Mouse (Mus musculus): ENCODE results near the gene Ltbp4. TPM values are rescaled to one million over a fixed set of nuclear protein-coding genes. Genes with fewer than 3 reads are reported as not detected.

Ltbp4 gene
- polyA plus RNA-seq, 1 experiment from 2014 or later = 63.5 TPM

DNA sequence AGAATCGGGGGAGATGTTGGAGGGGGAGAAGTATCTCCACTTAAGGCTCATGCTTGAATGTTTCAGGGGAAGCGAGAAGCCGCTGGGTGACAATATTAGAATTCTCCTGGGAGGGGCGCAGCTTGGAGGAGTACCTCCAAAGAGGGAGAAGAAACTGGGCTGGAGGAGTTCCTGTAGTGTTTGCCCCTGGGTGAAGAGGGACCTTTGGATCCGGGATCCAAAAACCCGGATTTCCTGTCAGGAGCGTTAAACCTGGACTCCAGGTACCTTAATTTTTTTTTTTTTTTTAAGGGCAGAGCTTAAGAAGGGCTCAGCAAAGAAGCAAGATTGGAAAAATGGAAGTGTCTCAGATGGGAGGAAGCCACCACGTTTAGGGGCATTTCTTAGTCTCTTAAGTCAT, 5.6 kb downstream of the Ltbp4 start:
- H3K9ac ChIP-seq (ENCODE audit: low read length) = peak overlapping the region; percentile 85
- no peaks in the 10 kb centered on the region for H3K9me3 ChIP-seq (replicated peaks; ENCODE audit: control insufficient read depth, low read length)
- H3K27me3 ChIP-seq (ENCODE audit: control insufficient read depth, insufficient read depth, low read length) = peaks cover 85% of the 10 kb centered on the region
- H3K4me1 ChIP-seq (ENCODE audit: control insufficient read depth, insufficient read depth, low read length) = peaks cover 49% of the 10 kb centered on the region
- no peak for ATAC-seq (replicated peaks; ENCODE audit: extremely low read depth, insufficient read depth, low FRiP score)
- peak overlapping the region; percentile 73 for H3K4me3 ChIP-seq (ENCODE audit: low read length)
- H3K36me3 ChIP-seq (ENCODE audit: control insufficient read depth, insufficient read depth) = no peaks in the 10 kb centered on the region
- peak overlapping the region; percentile 74 for H3K27ac ChIP-seq (ENCODE audit: low read length)
- 6% methylated on average over 8 of the region's 8 CpGs for WGBS
- H3K4me2 ChIP-seq (ENCODE audit: low read depth, low read length) = peak overlapping the region; percentile 90

DNA sequence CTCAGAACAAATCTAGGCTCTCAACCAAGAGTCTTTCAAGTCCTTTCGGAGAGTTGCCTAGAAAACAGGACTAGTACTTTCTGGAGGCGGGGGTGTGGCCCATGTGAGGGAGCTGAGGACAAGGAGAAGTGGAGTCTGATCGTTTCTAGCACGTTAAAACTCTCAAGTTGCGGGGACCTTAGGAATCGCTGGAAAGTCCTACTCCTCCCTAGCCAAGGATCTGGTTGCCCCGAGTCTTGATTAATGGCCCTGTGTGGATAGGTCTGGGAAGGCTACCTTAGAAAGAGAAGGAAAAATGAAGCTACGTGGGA, 6.0 kb downstream of the Ltbp4 start:
- H3K36me3 ChIP-seq (ENCODE audit: control insufficient read depth, insufficient read depth) = no peaks in the 10 kb centered on the region; the same call in 1 of the 2 replicates
- H3K4me3 ChIP-seq (ENCODE audit: low read length) = peak overlapping the region; percentile 73
- peak overlapping the region; percentile 74 for H3K27ac ChIP-seq (ENCODE audit: low read length)
- no peaks in the 10 kb centered on the region for H3K9me3 ChIP-seq (replicated peaks; ENCODE audit: control insufficient read depth, low read length)
- ATAC-seq (replicated peaks; ENCODE audit: extremely low read depth, insufficient read depth, low FRiP score) = no peak
- H3K27me3 ChIP-seq (ENCODE audit: control insufficient read depth, insufficient read depth, low read length) = peaks cover 85% of the 10 kb centered on the region
- H3K9ac ChIP-seq (ENCODE audit: low read length) = peak overlapping the region; percentile 85
- 3% methylated on average over 8 of the region's 8 CpGs for WGBS
- H3K4me1 ChIP-seq (ENCODE audit: control insufficient read depth, insufficient read depth, low read length) = peaks cover 48% of the 10 kb centered on the region
- peak overlapping the region; percentile 90 for H3K4me2 ChIP-seq (ENCODE audit: low read depth, low read length)

DNA sequence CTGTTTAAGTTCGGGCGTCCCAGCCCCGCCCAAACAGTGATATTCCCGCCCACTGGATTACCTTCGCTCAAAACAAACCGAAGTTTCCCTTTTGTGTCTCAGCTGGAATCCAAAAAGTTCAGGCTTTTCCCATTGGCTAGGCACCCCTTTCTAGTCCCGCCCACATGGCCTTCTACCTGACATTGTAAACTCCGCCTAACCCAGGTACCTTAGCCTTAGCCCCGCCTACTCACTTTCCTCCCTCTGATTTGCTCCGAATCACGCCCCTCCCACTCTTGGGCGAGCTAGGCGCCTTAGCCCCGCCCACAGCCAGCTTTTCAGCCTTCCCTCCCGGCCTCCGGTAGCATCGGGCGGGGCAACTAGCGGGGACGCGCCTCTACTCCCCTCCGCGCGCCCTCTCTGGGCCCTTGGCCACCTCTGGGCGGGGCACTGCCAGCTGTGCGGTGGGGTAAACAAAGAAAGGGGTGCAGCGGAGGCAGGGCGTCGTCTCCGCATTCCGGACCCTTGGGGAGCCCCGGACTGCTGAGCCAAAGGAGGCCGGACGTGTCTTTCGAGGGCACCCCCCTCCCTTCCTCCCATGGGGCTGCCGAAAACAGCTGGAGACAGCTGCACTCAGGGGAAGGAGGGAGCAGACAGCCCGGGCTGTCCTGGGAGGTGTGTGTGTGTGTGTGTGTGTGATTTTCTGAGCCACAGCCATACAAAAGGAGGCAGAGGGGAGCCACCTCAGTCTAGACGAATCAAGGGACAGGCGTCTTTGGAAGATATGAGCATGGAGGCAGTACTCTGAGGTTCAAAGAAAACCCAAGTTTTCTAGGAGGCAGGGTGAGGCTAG, 6.6 kb downstream of the Ltbp4 start:
- Histone ChIP-seq H3K36me3 (ENCODE audit: control insufficient read depth, insufficient read depth) (no peaks in the 10 kb centered on the region; the same call in 1 of the 2 replicates), H3K4me3 (ENCODE audit: low read length) (peak overlapping the region; percentile 73), H3K4me1 (ENCODE audit: control insufficient read depth, insufficient read depth, low read length) (peaks cover 46% of the 10 kb centered on the region), H3K9ac (ENCODE audit: low read length) (peak overlapping the region; percentile 85), H3K27ac (ENCODE audit: low read length) (peak overlapping the region; percentile 74), H3K4me2 (ENCODE audit: low read depth, low read length) (peak overlapping the region; percentile 90), H3K9me3 (replicated peaks; ENCODE audit: control insufficient read depth, low read length) (no peaks in the 10 kb centered on the region), H3K27me3 (ENCODE audit: control insufficient read depth, insufficient read depth, low read length) (peaks cover 82% of the 10 kb centered on the region)
- ATAC-seq (replicated peaks; ENCODE audit: extremely low read depth, insufficient read depth, low FRiP score) = peak; percentile 30
- 1% methylated on average over 39 of the region's 39 CpGs for WGBS

DNA sequence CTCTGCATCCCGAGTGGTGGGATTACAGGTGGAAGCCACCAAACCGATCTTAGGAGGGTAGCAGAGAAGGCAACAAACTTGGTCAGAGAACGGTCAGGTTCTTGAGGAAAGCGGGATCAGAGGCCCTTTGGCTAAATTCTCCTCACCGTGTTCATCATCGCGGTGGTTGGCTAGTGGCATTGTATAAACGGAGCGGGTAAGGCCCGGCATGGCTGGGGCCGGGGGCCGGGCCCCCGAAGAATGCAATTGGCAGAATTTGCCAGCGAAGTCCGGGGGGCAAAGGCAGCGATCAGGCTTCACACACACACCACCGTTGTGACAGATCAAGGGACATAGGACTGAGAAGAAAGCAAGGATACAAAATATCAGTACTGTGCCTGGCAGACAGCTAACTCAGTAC, 7.5 kb downstream of the Ltbp4 start:
- peaks cover 44% of the 10 kb centered on the region for H3K4me1 ChIP-seq (ENCODE audit: control insufficient read depth, insufficient read depth, low read length)

DNA sequence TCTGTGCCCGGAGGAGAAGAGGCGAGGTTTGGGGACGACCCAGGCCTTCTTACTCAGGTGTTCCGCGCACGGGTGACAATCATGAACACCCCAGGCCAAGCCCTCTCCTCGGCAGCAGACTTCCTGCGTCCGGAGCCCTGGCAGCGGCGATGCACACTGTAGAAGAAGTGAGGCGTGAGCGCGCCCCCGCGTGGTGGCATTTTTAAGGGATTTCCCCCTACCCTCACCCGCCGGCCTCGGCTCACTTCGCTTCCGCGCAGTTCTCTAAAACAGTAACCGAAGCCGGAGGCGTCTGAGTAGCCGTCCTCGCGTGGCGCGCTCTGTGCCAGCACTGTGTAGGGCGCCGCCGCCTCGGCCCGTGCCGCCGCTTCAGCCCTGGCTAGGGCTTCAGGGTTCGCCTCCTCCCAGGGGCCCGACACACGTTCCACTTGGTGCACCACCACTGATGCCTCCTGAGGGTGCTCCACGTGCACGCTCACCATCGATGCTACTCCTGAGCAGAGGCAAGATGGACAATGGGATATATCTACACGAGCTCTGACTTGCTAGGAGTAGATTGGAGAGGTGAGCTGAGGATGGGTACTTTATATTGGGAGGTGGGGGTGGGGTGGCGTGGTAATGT, 8.1 kb downstream of the Ltbp4 start:
- peaks cover 44% of the 10 kb centered on the region for H3K4me1 ChIP-seq (ENCODE audit: control insufficient read depth, insufficient read depth, low read length)
- H3K36me3 ChIP-seq (ENCODE audit: control insufficient read depth, insufficient read depth) = no peaks in the 10 kb centered on the region; the same call in 1 of the 2 replicates
- H3K27me3 ChIP-seq (ENCODE audit: control insufficient read depth, insufficient read depth, low read length) = peaks cover 77% of the 10 kb centered on the region
- H3K4me3 ChIP-seq (ENCODE audit: low read length) = peak overlapping the region; percentile 44
- no peak overlapping the region for H3K27ac ChIP-seq (ENCODE audit: low read length)
- 5% methylated on average over 45 of the region's 45 CpGs for WGBS
- no peak for ATAC-seq (replicated peaks; ENCODE audit: extremely low read depth, insufficient read depth, low FRiP score)
- H3K9ac ChIP-seq (ENCODE audit: low read length) = peak overlapping the region; percentile 47; the same call in 1 of the 2 replicates
- no peaks in the 10 kb centered on the region for H3K9me3 ChIP-seq (replicated peaks; ENCODE audit: control insufficient read depth, low read length)
- H3K4me2 ChIP-seq (ENCODE audit: low read depth, low read length) = peak overlapping the region; percentile 62

More for the DNA sequence above, 7.5 kb downstream of the Ltbp4 start:
- no peak overlapping the region for H3K9ac ChIP-seq (ENCODE audit: low read length)
- WGBS = 29% methylated on average over 17 of the region's 17 CpGs
- H3K27ac ChIP-seq (ENCODE audit: low read length) = no peak overlapping the region
- ATAC-seq (replicated peaks; ENCODE audit: extremely low read depth, insufficient read depth, low FRiP score) = no peak
- peak overlapping the region; percentile 90 for H3K4me2 ChIP-seq (ENCODE audit: low read depth, low read length)
- no peaks in the 10 kb centered on the region for H3K9me3 ChIP-seq (replicated peaks; ENCODE audit: control insufficient read depth, low read length)
- peak overlapping the region; percentile 73 for H3K4me3 ChIP-seq (ENCODE audit: low read length)
- peaks cover 78% of the 10 kb centered on the region for H3K27me3 ChIP-seq (ENCODE audit: control insufficient read depth, insufficient read depth, low read length)
- no peaks in the 10 kb centered on the region; the same call in 1 of the 2 replicates for H3K36me3 ChIP-seq (ENCODE audit: control insufficient read depth, insufficient read depth)

GRCm38 (mm10) chr7:27328648-27329047, 8.8 kb downstream of the Ltbp4 start:
- H3K9ac ChIP-seq (ENCODE audit: low read length) = no peak overlapping the region
- 37% methylated on average over 16 of the region's 16 CpGs for WGBS
- H3K9me3 ChIP-seq (replicated peaks; ENCODE audit: control insufficient read depth, low read length) = no peaks in the 10 kb centered on the region
- H3K4me3 ChIP-seq (ENCODE audit: low read length) = no peak overlapping the region
- H3K27ac ChIP-seq (ENCODE audit: low read length) = no peak overlapping the region
- H3K4me1 ChIP-seq (ENCODE audit: control insufficient read depth, insufficient read depth, low read length) = peaks cover 39% of the 10 kb centered on the region
- H3K4me2 ChIP-seq (ENCODE audit: low read depth, low read length) = no peak overlapping the region
- no peaks in the 10 kb centered on the region; the same call in 1 of the 2 replicates for H3K36me3 ChIP-seq (ENCODE audit: control insufficient read depth, insufficient read depth)
- H3K27me3 ChIP-seq (ENCODE audit: control insufficient read depth, insufficient read depth, low read length) = peaks cover 77% of the 10 kb centered on the region
- ATAC-seq (replicated peaks; ENCODE audit: extremely low read depth, insufficient read depth, low FRiP score) = no peak

GRCm38 (mm10) chr7:27328161-27328560, 9.3 kb downstream of the Ltbp4 start:
- H3K27ac ChIP-seq (ENCODE audit: low read length) = no peak overlapping the region
- H3K27me3 ChIP-seq (ENCODE audit: control insufficient read depth, insufficient read depth, low read length) = peaks cover 76% of the 10 kb centered on the region
- H3K4me3 ChIP-seq (ENCODE audit: low read length) = no peak overlapping the region
- H3K36me3 ChIP-seq (ENCODE audit: control insufficient read depth, insufficient read depth) = no peaks in the 10 kb centered on the region; the same call in 1 of the 2 replicates
- H3K4me2 ChIP-seq (ENCODE audit: low read depth, low read length) = no peak overlapping the region
- ATAC-seq (replicated peaks; ENCODE audit: extremely low read depth, insufficient read depth, low FRiP score) = no peak
- H3K4me1 ChIP-seq (ENCODE audit: control insufficient read depth, insufficient read depth, low read length) = peaks cover 37% of the 10 kb centered on the region
- 76% methylated on average over 11 of the region's 11 CpGs for WGBS
- H3K9ac ChIP-seq (ENCODE audit: low read length) = no peak overlapping the region
- H3K9me3 ChIP-seq (replicated peaks; ENCODE audit: control insufficient read depth, low read length) = no peaks in the 10 kb centered on the region

DNA sequence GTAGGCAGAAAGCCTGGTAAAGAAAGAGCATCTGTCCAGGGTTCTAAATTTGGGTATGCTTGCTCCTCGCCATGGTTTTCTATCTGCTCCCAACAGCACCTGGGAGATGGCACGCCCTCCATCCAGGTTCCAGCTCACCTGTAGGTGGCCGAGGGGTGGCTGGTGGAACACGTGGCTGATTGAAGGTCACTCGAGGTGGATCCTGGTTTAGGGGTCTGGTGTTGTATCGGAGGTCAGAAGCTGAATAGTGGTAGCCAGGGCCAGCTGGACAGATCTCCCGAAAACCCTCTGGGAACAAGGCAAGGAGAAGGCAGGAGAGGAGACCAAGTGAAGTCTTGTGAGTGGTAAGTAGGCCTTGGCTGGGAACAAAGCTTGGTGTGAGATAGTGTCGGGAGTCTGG, 10.0 kb downstream of the Ltbp4 start:
- peaks cover 76% of the 10 kb centered on the region for H3K27me3 ChIP-seq (ENCODE audit: control insufficient read depth, insufficient read depth, low read length)
- H3K4me1 ChIP-seq (ENCODE audit: control insufficient read depth, insufficient read depth, low read length) = peaks cover 32% of the 10 kb centered on the region
- no peak overlapping the region for H3K9ac ChIP-seq (ENCODE audit: low read length)
- no peaks in the 10 kb centered on the region; the same call in 1 of the 2 replicates for H3K36me3 ChIP-seq (ENCODE audit: control insufficient read depth, insufficient read depth)
- no peak overlapping the region for H3K4me3 ChIP-seq (ENCODE audit: low read length)
- H3K4me2 ChIP-seq (ENCODE audit: low read depth, low read length) = no peak overlapping the region
- no peak for ATAC-seq (replicated peaks; ENCODE audit: extremely low read depth, insufficient read depth, low FRiP score)
- 90% methylated on average over 8 of the region's 8 CpGs for WGBS
- no peak overlapping the region for H3K27ac ChIP-seq (ENCODE audit: low read length)
- no peaks in the 10 kb centered on the region for H3K9me3 ChIP-seq (replicated peaks; ENCODE audit: control insufficient read depth, low read length)
